Mouse (Mus musculus) c-Kit-positive CD71-positive TER-119-positive erythroid progenitor cells, embryonic 14.5 days (primary cell): Measurements from ENCODE around the gene Lpp.

ENCODE experiments used
- DNase-seq: peaks from one replicate; pipeline ENCODE4 v3.0.0-alpha.2; 2013; ENCODE audit warnings: low spot score

The Lpp gene

GRCm38 (mm10) chr16:24878977-24879376 is 485.7 kb downstream of the Lpp start:
- DNase-seq, result no peak

- no peak for DNase-seq
Measured at GRCm38 (mm10) chr16:24880698-24881097, 487.4 kb downstream of the Lpp start.

GRCm38 (mm10) chr16:24881981-24882775 is 488.9 kb downstream of the Lpp start:
- no peak for DNase-seq

- no peak for DNase-seq
Measured at GRCm38 (mm10) chr16:24884017-24884416, 490.7 kb downstream of the Lpp start.

GRCm38 (mm10) chr16:24886346-24886745 is 493.0 kb downstream of the Lpp start:
- DNase-seq, result no peak

- DNase-seq, result no peak
Measured at GRCm38 (mm10) chr16:24886943-24887342, 493.6 kb downstream of the Lpp start.

GRCm38 (mm10) chr16:24891453-24891852 is 498.1 kb downstream of the Lpp start:
- DNase-seq, result no peak

- no peak for DNase-seq
Measured at GRCm38 (mm10) chr16:24895160-24895559, 501.9 kb downstream of the Lpp start.

- DNase-seq, result no peak
Measured at GRCm38 (mm10) chr16:24897641-24898040, 504.3 kb downstream of the Lpp start.

GRCm38 (mm10) chr16:24900241-24900796 is 507.0 kb downstream of the Lpp start:
- no peak for DNase-seq

GRCm38 (mm10) chr16:24901139-24901859 is 508.0 kb downstream of the Lpp start:
- DNase-seq, result no peak

GRCm38 (mm10) chr16:24902111-24902510 is 508.8 kb downstream of the Lpp start:
- DNase-seq, result no peak

GRCm38 (mm10) chr16:24908926-24909325 is 515.6 kb downstream of the Lpp start:
- no peak for DNase-seq

GRCm38 (mm10) chr16:24910321-24910720 is 517.0 kb downstream of the Lpp start:
- DNase-seq, result no peak

- no peak for DNase-seq
Measured at GRCm38 (mm10) chr16:24910834-24911233, 517.5 kb downstream of the Lpp start.

GRCm38 (mm10) chr16:24912381-24912780 is 519.1 kb downstream of the Lpp start:
- no peak for DNase-seq

- DNase-seq, result no peak
Measured at GRCm38 (mm10) chr16:24913021-24913420, 519.7 kb downstream of the Lpp start.

GRCm38 (mm10) chr16:24913641-24914392 is 520.5 kb downstream of the Lpp start:
- DNase-seq, result no peak

GRCm38 (mm10) chr16:24914393-24914751 is 521.1 kb downstream of the Lpp start:
- no peak for DNase-seq

GRCm38 (mm10) chr16:24915470-24915869 is 522.2 kb downstream of the Lpp start:
- no peak for DNase-seq

- no peak for DNase-seq
Measured at GRCm38 (mm10) chr16:24919349-24920012, 526.2 kb downstream of the Lpp start.

- DNase-seq, result no peak
Measured at GRCm38 (mm10) chr16:24930070-24930469, 536.8 kb downstream of the Lpp start.
